Mouse (Mus musculus) urinary bladder, postnatal 10 days (tissue): ENCODE measurements around the gene Otulin.

Experiments used
- DNase-seq: peaks from one replicate; pipeline ENCODE4 v3.0.0; 2022; ENCODE audit warnings: low spot score

Otulin gene

DNA sequence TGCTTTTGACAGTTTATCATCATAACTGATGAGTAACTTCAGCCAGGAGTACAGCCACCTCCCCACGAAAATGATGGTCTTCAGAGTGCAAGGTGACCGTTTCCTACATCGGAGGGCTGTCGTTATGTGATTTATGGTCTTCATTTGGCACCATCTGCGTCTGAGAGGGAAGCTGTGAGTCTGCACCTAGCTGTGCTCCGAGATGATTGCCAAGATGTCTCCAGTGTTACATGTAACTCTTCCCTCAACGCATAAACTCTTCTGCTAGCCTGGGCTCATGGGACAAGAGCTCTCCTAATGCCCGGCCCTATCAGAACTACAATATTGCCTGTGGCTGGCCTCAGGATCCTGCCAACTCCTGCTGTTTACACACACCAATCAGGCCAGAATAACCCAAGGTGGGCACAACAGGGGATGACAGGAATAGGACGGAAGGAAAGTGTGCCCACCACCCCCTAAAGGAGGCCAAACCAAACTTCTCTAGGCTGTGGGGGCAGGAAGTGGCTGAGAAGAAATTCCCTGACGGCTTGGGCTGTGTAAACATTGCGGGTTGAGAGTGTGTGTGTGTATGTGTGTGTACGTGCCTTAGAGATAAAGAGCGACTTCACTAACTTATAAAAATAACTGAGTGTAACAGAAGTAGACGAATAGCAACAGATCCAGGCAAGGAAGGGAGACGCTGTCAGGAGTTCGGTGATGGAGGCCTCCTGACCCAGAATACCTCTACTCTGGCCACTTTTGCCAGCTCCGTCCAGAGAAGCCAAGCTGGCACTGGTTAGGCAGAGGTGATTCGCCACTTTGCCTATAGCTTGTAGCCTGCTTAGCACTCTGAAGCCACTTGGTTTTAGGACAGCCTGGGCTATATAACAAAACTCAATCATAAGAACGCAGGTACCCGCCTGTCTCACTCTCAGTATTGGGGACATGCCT, 126.4 kb downstream of the Otulin start:
- no peak for DNase-seq

DNA sequence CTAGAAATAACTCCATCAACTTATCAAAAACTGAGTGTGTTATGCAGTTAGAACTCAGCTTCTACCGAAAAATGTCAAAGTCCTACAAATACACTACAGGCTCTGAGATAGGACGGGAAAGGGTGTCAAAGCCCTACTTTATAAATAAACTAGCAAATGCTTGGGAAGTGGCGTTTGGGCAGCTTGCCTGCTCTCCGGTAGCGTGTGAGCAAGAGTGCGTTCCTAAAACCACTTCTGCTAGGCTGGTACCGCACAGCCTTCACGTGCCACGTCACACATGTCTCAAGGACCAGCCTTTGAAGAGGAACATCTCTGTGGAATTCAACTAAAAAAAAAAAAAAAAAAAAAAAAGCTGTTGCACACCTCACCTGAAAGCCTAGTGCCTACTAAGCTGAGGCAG, 127.3 kb downstream of the Otulin start:
- no peak for DNase-seq

DNA sequence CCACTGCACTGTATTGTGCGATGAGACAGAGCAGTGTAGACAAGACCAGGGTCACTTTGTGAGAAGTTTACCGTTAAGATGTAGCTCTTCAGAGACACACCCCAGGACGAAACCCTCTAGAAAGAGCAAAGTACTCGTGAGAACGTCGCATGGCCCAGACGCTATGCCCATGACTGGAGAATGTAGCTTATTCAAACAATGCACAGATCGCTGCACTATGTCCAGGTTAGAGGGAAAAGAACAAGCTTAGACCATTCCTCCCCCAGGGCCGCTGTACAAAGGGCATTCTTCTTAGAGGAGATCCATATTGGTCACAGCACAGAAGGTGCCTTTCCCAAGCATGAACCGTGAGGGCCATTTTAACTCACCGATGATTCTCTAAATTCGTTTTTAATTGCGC, 128.2 kb downstream of the Otulin start:
- no peak for DNase-seq

DNA sequence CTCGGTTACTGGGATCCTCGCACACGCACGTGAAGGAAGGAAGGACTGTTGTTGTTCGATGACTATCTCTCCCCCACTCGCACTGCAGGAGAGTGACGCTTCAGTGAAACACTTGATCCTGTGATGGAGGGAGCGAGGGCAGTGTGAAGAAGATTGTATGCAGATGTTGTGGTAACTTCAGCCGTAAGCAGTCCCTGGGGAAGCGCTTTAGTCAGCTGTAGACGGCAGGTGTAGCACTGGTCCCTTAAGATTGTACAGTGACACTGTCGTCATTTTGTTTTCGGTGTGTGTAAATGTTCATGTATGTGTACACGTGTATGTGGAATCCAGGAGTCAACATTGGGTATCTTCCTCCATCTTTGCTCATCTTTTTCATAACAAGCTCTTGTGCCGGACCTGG, 130.1 kb downstream of the Otulin start:
- no peak for DNase-seq

DNA sequence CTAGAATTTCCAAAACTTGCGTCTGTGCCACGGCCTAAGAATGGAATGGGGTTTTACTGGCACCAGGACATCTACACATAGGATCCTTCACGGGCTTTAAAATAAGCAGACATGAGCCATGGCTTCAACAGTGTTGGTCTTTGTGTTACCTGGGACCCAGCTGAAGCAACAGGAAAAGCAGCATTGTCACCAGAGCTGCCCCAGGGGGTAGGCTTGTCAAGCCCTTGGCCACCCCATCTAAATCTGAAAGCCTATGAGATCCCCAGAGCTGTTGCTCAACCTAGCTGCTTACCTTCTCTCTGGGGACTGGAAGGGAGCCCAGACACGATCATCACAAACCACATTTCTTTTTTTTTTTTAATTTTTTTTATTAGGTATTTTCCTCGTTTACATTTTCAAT, 132.4 kb downstream of the Otulin start:
- DNase-seq = no peak

DNA sequence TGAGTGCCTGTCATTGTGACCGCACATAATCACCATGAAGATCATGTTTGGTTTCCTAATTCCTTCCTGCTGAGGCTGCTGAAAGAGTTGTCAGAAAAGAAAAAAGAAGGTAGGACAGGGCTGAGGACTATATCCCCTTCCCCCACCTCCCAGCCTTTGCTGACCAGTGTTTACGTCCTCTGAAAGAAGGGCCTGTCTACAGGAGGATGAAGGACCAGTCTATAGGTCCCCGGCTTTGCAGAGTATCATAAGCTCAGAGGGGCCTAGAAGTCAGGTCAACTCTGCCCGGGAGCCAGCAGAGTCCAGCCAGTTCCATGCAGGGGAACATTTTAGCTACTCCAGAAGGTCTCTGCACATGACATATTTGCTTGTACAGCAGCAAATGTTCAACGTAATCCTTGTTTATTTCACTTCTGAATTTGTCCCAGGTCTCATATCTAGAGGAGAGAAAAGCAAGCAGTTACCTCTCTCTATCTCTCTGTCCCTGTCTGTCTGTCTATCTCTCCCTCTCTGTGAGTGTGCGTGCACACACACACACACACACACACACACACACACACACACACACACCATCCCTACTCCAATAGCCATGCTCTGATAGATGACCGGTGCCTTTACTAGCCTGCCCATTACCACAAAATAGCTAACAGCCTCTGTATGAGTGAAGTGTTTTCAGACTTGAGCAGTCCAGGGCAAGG, 133.0 kb downstream of the Otulin start:
- DNase-seq = no peak

DNA sequence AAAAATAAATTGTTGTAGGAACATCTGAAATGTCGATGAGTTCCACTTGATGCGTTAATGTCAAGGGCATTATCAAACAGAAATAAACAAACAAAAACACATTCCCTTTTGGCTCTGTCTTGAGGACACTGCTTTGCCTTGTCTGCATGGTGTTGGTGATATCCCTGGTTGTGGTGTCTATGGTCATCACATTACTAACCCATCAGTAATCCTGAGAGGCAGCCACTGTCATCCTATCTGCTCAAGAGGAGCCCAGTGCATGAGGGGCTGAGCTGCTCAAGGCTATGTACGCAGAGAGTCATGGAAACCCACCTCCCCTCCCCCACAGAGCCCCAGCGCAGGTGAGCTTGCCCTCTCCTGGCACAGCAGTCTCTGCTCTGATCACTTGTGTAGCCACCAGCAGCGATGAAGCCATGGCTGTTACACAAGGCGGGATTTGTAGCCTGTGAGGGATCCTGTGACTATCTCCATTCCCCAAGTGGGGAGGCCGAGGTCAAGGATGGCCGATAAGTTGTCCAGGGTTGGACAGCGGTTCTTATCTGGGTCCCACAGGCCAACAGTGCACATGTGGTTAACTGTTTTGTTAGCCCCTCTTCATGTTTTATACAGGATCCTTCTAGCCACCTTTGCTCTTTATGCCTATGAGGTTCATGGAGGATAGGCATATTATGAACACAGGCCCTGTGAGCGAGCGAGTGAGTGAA, 133.7 kb downstream of the Otulin start:
- no peak for DNase-seq

DNA sequence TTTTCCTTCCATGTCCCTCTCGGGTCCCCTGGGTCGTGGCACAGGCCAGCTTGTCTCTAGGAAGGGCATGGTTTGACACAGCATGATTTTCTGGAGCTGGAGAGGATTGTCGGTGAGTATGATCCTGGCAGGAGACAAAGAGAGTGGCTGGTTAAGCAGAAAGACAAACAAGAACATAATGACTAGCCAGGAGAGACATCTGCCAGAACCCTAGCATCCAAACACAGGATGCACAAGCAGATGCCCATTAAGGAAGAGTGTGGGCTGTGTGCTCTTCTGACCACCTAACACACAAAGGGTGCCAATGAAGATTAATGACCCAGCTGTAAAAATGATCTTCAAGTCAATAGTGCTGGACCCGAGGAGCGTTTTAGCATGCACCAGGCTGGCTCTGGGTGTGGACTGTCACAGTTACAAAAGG, 134.5 kb downstream of the Otulin start:
- DNase-seq = no peak

DNA sequence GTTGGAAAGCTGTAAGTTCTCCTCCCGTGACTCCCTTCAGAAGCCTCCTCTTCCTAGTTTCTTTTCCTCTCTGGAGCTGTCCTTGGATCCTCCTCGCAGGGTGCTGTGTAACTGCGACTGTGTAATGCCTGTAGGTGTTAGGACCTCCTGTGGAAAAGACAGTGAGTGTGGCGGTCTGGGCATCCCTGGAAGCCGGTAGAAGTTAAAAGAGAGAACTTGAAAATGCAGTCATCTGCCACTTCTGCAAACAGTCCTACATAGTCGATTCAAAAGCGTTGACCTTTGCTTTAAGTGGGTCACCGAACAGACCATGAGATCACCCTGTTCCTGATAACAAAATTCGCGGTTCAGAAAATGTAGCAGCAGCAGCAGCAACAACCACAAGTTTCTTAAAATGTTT, 137.0 kb downstream of the Otulin start:
- DNase-seq = no peak

DNA sequence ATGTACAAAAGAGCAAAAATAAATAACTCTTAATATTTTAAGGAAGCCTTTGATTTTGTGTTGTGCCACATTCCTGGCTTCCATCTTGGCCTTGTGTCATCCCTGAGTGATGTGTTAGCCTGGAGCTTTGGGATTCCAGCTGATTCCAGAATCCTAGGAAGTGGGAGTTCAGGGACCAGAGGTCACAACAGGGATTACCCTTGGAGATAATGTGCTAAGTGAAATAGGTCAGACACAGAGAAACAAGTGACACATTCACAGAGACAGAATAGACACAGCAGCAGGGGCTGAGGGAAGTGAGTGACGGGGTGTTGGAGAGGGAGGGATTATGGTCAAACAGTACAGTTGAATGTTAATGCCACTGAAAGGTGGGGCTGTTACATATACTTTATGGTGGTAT, 137.8 kb downstream of the Otulin start:
- no peak for DNase-seq
